Mouse (Mus musculus): Measurements from ENCODE around the gene Cited4.

Gene Cited4

DNA sequence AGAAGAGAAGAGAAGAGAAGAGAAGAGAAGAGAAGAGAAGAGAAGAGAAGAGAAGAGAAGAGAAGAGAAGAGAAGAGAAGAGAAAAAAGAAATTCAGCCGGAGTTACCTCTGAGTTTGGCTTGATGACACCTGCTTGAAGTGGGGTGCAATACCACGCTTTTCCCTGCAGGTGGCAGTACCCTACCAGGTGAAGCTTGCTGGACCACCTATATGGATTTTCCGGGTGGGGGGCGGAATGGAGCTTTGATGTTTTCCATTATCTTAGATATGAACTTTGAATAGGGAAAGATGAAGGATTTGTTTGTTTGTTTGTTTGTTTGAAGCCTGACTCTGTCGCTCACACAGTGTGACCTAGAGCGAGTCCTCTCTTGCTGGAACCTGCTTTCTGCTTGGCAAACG, 14.6 kb downstream of the Cited4 start:
- DNase-seq (ENCODE audit: low spot score) = no peak

DNA sequence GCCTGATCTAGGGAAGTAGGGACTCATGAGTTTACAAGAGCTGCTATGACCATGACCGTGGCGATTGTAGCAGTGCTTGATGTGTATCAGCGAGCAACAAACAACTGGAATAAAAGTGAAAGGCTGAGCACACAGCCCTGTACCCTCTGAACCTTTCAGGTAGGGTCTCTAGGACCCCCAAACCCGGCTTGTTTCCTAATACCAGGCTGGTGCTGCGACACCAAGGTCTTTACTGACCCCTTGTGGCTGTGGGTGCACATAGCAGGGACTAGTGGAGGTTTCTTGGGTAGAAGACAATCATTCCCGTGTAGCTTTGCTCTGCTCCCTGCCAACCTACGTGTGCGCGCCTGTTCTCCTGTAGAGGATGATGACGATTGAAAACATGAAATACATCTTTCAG, 15.8 kb downstream of the Cited4 start:
- peak; percentile 72 for DNase-seq (ENCODE audit: low spot score)

DNA sequence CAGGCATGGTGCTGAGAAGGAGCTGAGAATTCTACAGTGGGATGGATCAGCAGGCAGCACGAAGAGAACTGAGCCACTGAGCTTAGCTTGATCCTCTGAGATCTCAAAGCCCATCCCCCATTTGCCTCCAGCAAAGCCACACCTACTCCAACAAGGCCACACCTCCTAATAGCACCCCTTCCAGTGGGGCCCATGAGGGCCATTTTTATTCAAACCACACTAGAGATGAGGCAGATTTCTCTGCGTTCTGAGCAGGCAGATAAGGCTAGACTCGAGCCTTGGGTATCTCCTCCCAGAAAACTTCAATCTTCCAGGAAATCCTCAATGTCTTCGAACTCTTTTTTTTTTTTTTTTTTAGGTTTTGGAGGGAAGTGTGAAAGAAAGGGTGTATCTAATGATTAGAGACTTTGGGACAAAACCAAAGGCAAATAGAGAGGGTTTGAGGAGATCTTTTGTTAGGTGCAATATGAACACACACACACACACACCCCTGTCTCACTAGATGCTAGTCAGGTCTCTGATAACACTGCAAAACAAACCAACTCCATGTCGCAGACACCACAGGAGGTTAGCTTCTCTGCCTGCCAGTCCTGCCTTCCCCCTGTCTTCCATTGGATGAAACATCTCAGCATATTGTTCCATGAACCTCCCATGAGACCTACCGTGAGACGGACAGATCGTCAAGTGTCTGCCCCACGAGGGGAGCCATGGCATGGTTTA, 17.1 kb downstream of the Cited4 start:
- DNase-seq (ENCODE audit: low spot score) = no peak

DNA sequence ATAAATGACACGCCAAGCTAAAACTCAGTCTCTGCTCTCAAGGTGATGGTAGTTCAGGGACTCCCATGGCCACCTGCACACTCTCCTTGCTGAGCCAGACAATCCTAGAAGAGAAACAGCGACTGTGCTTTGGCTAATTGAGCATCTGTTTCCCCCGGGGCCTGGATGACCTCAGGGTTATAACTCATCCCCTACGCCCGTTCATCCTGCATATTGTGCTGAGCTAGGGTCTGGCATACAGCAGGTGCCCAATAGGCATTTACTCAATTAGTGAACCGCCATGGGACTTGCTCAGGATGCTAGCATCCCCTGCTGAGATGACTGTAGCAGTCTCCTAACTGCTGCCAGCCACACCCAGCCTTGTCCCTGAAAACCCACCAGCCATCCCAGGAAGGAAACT, 20.9 kb downstream of the Cited4 start:
- no peak for DNase-seq (ENCODE audit: low spot score)

DNA sequence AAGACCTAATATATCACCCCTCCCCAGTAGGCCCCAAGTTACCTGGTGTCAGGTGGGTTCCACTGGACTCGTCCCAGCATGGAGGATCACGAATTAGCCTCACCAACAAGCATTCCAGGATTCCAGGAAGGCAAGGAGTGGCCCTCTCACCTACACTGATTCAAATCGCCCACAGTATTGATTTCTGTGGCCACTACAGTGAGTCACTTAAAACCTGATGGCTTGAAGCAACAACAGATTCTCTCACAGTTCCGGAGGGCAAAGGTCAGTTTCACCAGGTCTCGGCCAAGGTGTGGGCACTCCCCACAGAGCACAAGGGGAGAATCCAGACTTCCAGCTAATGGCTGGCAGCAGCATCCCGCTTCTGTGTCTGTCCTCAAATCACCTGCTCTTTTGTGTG, 22.9 kb downstream of the Cited4 start:
- no peak for DNase-seq (ENCODE audit: low spot score)

DNA sequence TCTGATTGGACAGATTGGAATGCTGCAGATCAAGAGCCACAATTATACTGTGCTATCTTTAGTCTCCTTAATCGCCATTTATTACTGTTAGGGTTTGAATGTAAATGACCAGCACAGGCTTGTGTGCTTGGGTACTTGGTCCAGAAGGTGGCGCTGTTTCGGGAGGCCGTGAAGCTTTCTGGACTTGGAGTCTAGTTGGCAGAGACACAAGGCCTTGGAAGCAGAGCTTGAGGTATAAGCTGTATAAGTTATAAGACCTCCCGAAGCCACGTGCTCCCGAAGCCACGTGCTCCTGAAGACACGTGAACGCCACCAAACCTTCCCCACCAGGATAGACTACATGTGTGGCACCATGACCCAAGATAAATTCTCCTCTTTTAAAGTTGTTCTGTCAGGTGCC, 26.3 kb downstream of the Cited4 start:
- peak; percentile 62 for DNase-seq (ENCODE audit: low spot score)

DNA sequence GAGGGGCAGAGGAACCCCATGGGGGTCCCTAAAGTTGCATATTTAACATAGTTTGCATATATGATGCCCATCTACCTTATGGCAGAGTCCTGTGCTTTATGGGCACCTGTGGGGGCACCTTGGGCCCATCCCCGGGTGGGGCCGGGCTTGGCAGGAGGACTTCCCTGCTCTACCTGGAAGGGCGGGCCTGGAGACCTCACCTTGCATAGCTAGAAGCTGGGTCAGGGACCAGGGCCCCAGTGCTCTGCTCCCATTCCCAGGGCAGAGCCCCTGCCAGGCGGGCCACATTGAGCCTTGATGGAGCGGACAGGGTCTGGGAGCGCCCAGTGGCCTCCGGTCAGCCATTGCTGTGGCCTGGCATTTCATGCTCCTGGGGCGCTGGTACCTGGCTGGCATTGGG, 31.0 kb downstream of the Cited4 start:
- DNase-seq (ENCODE audit: low spot score) = no peak

DNA sequence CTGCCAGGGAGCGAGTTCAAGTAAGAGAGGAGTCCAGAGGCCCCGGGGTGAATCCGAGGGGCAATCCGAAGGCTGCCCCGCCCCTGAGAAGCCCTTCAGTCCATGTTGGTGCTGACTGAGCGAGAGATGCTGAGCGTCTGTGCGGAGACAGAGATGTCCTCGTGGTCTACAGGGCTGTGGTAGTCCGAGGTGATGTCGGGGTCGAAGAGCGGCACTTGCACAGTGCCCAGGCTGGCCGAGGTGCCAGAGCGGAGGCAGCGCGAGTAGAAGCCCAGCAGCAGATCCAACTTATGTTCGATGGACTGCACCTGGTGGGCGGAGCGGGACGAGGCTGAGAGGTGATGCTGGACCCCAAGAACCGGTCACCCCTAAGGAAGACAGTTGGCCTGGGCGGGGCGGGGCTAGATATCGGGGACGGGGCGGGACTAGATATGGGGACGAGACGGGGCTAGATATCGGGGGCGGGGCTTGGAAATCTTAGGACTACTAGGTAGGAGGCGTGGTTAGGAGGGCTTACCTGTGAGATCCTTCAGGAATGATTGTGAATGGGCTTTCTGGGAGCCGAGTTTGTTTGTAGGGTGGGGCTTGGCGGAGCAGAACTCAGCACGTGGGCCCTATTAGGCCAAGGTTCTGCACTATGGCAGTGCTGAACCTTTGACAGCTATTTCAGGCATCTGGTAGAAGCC, 31.6 kb downstream of the Cited4 start:
- DNase-seq (ENCODE audit: low spot score) = no peak

DNA sequence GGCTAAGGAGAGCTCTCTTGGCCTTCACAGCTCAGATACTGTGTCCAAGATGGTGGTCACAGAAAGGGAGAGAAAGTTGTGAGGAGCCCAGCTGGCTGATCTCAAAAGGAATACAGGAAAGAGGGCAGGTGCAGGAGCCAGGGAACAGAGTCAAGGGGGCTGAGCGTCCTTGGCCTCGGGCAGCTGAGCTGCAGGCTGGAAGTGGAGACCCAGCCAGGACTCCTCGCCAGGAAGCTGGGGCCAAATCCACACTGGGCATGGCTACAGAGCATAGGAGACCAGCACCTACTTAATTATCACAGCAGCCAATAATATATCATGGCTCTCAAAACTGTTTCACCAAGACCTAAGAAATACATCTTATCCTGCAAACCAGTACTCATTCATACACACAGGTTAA, 34.8 kb downstream of the Cited4 start:
- DNase-seq (ENCODE audit: low spot score) = no peak

DNA sequence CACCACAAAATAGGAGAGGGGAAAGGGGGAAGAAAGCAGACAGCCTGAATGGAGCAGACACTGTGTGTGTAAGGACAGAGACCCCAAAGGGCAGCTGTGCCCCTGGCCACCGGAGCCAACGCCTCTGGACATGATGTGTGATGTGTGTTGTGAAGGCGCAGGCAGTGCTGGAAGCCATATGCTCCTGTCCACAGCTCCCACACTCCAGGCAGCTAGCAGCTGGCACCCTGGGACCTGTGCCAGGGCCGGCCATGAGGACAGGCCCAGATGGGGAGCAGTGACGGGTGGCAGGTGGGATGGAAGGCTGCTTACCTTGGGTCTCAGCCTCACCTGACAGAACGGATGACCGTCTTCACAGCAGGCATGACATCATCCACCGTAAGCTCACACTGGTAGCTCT, 35.7 kb downstream of the Cited4 start:
- peak; percentile 43 for DNase-seq (ENCODE audit: low spot score)

DNA sequence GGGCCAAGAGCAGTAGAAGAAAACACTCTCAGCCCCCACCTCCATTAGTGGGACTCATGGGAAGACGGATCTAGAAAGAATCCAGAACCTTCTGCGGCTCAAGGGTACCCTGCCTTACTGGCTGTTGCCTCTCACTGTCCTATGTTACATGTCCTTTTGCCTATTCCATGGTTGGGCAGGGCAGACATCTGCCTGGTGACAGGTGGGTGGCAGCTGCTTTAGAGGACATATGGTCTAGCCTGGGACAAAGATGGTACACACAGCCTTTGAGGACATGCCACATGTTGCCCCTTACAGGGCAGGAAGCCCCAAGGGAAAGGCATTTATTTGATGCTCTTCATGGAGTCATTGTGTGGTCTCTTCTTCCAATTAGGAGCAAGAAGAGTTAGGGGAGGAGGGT, 36.1 kb downstream of the Cited4 start:
- DNase-seq (ENCODE audit: low spot score) = no peak

DNA sequence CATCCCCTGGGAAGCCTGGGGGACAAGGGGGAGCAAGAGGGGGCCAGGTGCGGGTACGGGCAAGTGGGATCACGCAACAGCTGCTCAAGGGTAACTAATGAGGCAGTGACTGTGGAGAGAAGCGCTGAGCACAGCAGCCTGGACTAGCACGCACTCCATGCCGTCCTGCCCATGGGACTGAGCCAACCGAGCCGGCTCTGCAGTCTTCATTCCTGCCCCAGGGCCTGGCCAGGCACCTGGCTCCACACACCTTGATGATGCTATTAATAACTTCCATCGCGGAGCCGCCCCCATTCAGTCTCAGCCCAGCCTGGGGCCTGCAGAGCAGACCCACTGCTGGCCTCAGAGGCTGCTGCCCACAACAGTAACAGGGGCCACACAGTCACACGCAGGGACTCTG, 45.9 kb downstream of the Cited4 start:
- DNase-seq (ENCODE audit: low spot score) = no peak

DNA sequence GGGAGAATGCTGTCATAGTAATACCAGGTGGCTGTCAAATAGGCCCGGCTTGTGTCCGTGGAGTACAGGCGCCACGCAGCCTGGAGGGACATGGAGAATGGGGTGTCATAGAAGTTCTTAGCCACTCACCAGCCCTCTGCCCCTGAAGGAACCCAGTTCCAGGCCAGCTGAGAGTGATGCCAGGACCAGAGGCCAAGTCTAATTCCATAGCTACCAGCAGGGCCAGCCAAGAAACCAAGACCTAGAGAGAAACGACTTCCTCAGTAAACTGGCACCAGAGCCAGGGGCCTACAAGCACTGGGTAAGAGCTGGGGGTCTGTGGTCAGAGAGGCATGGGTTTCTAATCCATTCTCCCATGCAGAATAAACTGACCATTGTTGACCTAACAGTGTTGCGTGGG, 46.6 kb downstream of the Cited4 start:
- DNase-seq (ENCODE audit: low spot score) = no peak

DNA sequence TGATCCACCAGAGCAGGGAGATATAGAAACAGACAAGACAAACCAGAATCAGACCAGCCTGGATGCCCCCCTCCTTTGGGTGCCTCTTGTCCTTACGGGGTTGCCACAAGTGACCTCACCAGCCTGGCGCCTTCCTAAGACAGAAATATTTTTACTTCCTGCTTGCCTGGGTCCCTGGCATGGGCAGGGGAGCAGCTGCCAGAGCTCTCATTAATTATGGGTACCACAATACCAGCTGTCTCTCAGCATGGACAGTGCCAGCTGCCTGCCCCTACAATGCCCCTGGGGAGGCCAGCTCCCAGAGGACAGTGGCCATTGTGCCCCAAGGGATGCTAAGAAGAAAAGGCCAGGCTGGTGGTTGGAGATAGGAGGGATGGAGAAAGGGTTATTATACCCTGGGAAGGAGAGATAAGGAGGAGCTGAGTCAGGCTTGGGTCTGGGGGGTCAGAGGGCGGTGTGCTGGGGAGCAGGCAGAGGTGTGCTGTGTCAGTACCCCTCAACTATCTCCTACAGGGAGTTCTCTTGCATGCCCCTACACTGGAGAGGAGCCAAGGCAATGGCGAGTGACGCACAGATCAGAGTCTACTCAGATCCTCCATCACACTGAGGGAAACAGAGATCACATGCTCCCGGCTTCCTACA, 47.6 kb downstream of the Cited4 start:
- peak; percentile 47 for DNase-seq (ENCODE audit: low spot score)

DNA sequence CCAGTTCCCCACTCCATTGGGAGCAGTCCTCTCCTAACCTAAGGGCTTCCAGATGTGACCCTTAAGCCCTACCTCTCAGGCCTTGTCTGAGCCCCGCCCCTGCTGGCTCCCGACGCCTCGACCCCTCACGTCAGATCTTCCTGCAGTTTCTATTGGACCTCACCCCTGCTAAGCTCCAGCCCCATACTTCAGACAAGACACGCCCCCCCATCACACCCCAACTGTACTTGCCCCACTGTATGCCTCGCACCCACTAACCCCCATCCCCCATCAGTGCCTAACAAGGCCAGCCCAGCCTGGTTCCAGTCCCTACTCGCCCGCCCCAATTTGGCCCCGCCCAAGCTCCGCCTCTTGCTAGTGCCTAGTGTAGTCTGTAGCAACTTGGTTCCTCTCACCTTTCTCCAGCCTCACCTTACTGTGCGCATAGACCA, 49.8 kb downstream of the Cited4 start:
- no peak for DNase-seq (ENCODE audit: low spot score)

DNA sequence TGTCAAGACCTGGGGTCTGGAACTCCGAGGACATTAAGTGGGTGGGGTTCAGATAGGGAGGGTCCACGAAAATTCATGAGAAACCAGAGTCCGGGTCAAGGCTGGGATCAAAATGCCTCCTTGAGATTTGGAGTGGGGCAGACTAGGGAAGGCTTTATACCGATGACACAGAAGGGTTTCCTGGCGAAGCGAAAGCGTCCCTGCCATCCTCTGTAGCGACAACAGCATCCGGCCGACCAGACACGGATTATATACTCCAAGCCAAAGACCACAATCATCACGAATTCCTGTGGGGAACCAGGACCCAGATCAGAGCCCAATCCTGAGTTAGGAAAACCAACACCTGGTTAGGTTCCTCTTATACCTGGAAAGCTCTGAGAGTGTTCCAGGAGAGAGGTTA, 50.4 kb downstream of the Cited4 start:
- DNase-seq (ENCODE audit: low spot score) = no peak
